Mouse (Mus musculus): ENCODE data around the gene Man1b1. TPM values are rescaled to one million over a fixed set of nuclear protein-coding genes. Genes with fewer than 3 reads are reported as not detected.

Gene Man1b1
- polyA plus RNA-seq, 1 experiment from 2014 or later = 52.0 TPM

GRCm38 (mm10) chr2:25292054-25292544 lies 40.0 kb upstream of the Man1b1 start:
- Histone ChIP-seq H3K27me3 (peaks cover 82% of the 10 kb centered on the region), H3K4me3 (peak overlapping the region; percentile 35), H3K9ac (no peak overlapping the region), H3K36me3 (no peaks in the 10 kb centered on the region), H3K9me3 (no peaks in the 10 kb centered on the region), H3K4me1 (peaks cover 37% of the 10 kb centered on the region), H3K4me2 (peak overlapping the region; percentile 61), H3K27ac (no peak overlapping the region)
- 4% methylated on average over 40 of the region's 43 CpGs for WGBS
- ATAC-seq (ENCODE audit: borderline replicate concordance, extremely low read depth, low FRiP score, low TSS enrichment) = peak; percentile 15; the same call in 1 of the 2 replicates

- Histone ChIP-seq H3K4me1 (peaks cover 29% of the 10 kb centered on the region), H3K4me3 (no peak overlapping the region), H3K27me3 (peaks cover 86% of the 10 kb centered on the region), H3K4me2 (peak overlapping the region; percentile 61), H3K36me3 (no peaks in the 10 kb centered on the region), H3K27ac (no peak overlapping the region), H3K9me3 (no peaks in the 10 kb centered on the region), H3K9ac (no peak overlapping the region)
- no peak for ATAC-seq (ENCODE audit: borderline replicate concordance, extremely low read depth, low FRiP score, low TSS enrichment)
- WGBS = 5% methylated on average over 1 of the region's 1 CpGs
These were observed 39.3 kb upstream of the Man1b1 start for GRCm38 (mm10) chr2:25292856-25293255.

GRCm38 (mm10) chr2:25293706-25294105 lies 38.4 kb upstream of the Man1b1 start:
- Histone ChIP-seq H3K27me3 (peaks cover 77% of the 10 kb centered on the region), H3K9ac (no peak overlapping the region), H3K4me2 (no peak overlapping the region), H3K4me3 (no peak overlapping the region), H3K36me3 (no peaks in the 10 kb centered on the region), H3K9me3 (no peaks in the 10 kb centered on the region), H3K27ac (no peak overlapping the region), H3K4me1 (peaks cover 24% of the 10 kb centered on the region)
- ATAC-seq (ENCODE audit: borderline replicate concordance, extremely low read depth, low FRiP score, low TSS enrichment) = no peak
- 72% methylated on average over 9 of the region's 9 CpGs for WGBS

DNA sequence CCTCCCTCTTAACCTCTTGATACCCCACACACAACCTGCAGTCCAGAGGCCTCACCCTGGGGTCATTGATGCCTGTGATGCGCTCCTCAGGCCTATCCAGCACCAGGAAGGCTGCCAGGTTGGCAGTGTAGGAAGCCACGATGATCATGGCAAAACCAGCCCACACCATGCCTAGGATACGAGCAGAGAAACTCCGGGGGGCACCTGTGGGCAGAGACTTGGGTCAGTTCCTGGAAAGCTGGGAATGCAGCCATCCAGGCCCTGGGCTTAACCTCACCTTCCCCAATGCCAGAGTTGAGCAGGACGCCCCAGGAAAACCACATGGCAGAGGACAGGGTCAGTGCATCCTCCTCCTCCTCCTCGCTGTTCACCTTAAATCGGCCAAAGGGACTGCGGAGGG lies 35.0 kb upstream of the Man1b1 start:
- WGBS = 70% methylated on average over 8 of the region's 8 CpGs
- H3K9me3 ChIP-seq = no peaks in the 10 kb centered on the region
- peaks cover 7% of the 10 kb centered on the region; the same call in 1 of the 2 replicates for H3K4me1 ChIP-seq
- no peak overlapping the region for H3K27ac ChIP-seq
- no peak for ATAC-seq (ENCODE audit: borderline replicate concordance, extremely low read depth, low FRiP score, low TSS enrichment)
- H3K4me3 ChIP-seq = no peak overlapping the region
- peaks cover 43% of the 10 kb centered on the region for H3K27me3 ChIP-seq
- H3K4me2 ChIP-seq = no peak overlapping the region
- H3K36me3 ChIP-seq = no peaks in the 10 kb centered on the region
- H3K9ac ChIP-seq = no peak overlapping the region

- H3K27me3 ChIP-seq = peaks cover 38% of the 10 kb centered on the region
- H3K9me3 ChIP-seq = no peaks in the 10 kb centered on the region
- no peak overlapping the region for H3K4me3 ChIP-seq
- no peak overlapping the region for H3K9ac ChIP-seq
- H3K4me2 ChIP-seq = no peak overlapping the region
- H3K4me1 ChIP-seq = no peaks in the 10 kb centered on the region
- WGBS = 73% methylated on average over 10 of the region's 10 CpGs
- no peak for ATAC-seq (ENCODE audit: borderline replicate concordance, extremely low read depth, low FRiP score, low TSS enrichment)
- H3K27ac ChIP-seq = no peak overlapping the region
- H3K36me3 ChIP-seq = no peaks in the 10 kb centered on the region
These were observed 34.1 kb upstream of the Man1b1 start for GRCm38 (mm10) chr2:25298046-25298445.

DNA sequence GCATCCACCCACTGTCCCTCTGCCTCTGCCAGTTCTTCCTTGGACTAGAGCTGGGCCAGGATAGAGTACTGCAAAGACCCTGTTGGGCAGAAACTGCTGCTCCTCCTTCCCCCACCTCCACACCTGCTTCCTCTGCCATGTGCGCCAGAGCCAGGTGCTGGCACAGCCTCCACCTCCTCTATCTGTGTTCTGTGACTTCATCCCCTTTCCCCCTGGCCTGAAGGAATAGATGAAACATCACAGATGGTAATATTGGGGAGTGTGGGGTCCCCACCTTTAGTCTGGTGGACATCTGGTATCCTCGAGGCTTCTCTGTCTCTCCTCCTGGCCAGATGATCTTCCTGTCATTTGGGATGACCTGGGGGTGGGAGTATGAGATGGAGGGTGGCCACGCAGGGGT lies 28.7 kb upstream of the Man1b1 start:
- H3K4me2 ChIP-seq = no peak overlapping the region
- H3K36me3 ChIP-seq = no peaks in the 10 kb centered on the region
- H3K9me3 ChIP-seq = no peaks in the 10 kb centered on the region
- no peak overlapping the region for H3K4me3 ChIP-seq
- H3K27ac ChIP-seq = no peak overlapping the region
- peak; percentile 12; the same call in 1 of the 2 replicates for ATAC-seq (ENCODE audit: borderline replicate concordance, extremely low read depth, low FRiP score, low TSS enrichment)
- H3K27me3 ChIP-seq = peaks cover 43% of the 10 kb centered on the region
- H3K9ac ChIP-seq = no peak overlapping the region
- 63% methylated on average over 3 of the region's 3 CpGs for WGBS
- peaks cover 10% of the 10 kb centered on the region for H3K4me1 ChIP-seq

GRCm38 (mm10) chr2:25303931-25304656 lies 28.0 kb upstream of the Man1b1 start:
- Histone ChIP-seq H3K27me3 (peaks cover 50% of the 10 kb centered on the region), H3K9ac (no peak overlapping the region), H3K4me3 (peak overlapping the region; percentile 44), H3K27ac (no peak overlapping the region), H3K9me3 (no peaks in the 10 kb centered on the region), H3K36me3 (no peaks in the 10 kb centered on the region), H3K4me1 (peaks cover 10% of the 10 kb centered on the region), H3K4me2 (peak overlapping the region; percentile 79; the same call in 1 of the 2 replicates)
- 64% methylated on average over 7 of the region's 7 CpGs for WGBS
- ATAC-seq (ENCODE audit: borderline replicate concordance, extremely low read depth, low FRiP score, low TSS enrichment) = no peak

GRCm38 (mm10) chr2:25304657-25305541 lies 27.2 kb upstream of the Man1b1 start:
- Histone ChIP-seq H3K27ac (no peak overlapping the region), H3K4me1 (peaks cover 10% of the 10 kb centered on the region), H3K27me3 (peaks cover 57% of the 10 kb centered on the region), H3K9me3 (no peaks in the 10 kb centered on the region), H3K9ac (peak overlapping the region; percentile 34; the same call in 1 of the 2 replicates), H3K4me3 (peak overlapping the region; percentile 44), H3K4me2 (peak overlapping the region; percentile 79), H3K36me3 (no peaks in the 10 kb centered on the region)
- WGBS = 3% methylated on average over 43 of the region's 45 CpGs
- ATAC-seq (ENCODE audit: borderline replicate concordance, extremely low read depth, low FRiP score, low TSS enrichment) = peak; percentile 73

DNA sequence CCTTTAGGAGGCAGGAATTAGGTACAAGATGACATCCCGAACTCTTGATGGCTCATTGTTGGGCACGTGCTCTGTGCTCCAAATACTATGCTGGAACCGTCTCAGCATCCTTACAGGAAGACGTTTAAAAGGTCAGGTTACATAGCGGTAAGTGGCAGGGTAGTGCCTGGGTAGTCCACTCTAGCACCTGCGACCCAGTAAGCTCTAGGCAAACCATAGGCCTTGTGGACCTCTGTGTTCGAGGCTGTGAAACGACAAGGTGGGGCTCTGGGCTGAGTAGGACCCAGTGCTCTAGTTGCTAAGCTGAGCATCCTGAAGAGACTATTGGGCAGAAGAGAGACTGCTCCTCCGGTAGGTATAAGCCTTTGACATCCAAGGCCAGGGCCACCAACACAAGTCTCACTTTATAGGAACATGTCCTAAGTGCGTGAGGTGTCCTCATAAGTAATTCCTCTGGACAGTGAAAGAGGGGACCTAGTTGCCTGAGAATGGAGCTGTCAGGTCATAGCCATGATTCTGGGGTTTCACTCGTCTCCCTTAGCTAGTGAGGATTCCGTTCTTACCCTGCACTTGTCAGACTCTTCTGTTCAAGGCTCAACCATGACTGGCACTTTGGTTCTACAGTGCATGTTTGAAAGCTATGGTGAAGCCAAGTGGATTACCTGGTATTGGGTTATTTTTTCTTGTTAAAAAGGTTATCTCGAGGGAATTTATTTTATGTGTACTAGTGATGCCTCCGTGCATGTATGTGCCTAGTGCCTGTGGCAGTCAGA lies 26.4 kb upstream of the Man1b1 start:
- Histone ChIP-seq H3K4me1 (peaks cover 10% of the 10 kb centered on the region), H3K27ac (no peak overlapping the region), H3K4me3 (peak overlapping the region; percentile 44), H3K36me3 (no peaks in the 10 kb centered on the region), H3K9ac (peak overlapping the region; percentile 34; the same call in 1 of the 2 replicates), H3K4me2 (peak overlapping the region; percentile 79), H3K9me3 (no peaks in the 10 kb centered on the region), H3K27me3 (peaks cover 65% of the 10 kb centered on the region)
- no peak for ATAC-seq (ENCODE audit: borderline replicate concordance, extremely low read depth, low FRiP score, low TSS enrichment)
- 42% methylated on average over 14 of the region's 14 CpGs for WGBS

GRCm38 (mm10) chr2:25310180-25310579 lies 22.0 kb upstream of the Man1b1 start:
- Histone ChIP-seq H3K27me3 (peaks cover 93% of the 10 kb centered on the region), H3K9ac (no peak overlapping the region), H3K4me1 (peaks cover 3% of the 10 kb centered on the region), H3K36me3 (no peaks in the 10 kb centered on the region), H3K27ac (no peak overlapping the region), H3K4me3 (no peak overlapping the region), H3K4me2 (no peak overlapping the region), H3K9me3 (no peaks in the 10 kb centered on the region)
- WGBS = 48% methylated on average over 10 of the region's 10 CpGs
- ATAC-seq (ENCODE audit: borderline replicate concordance, extremely low read depth, low FRiP score, low TSS enrichment) = no peak

DNA sequence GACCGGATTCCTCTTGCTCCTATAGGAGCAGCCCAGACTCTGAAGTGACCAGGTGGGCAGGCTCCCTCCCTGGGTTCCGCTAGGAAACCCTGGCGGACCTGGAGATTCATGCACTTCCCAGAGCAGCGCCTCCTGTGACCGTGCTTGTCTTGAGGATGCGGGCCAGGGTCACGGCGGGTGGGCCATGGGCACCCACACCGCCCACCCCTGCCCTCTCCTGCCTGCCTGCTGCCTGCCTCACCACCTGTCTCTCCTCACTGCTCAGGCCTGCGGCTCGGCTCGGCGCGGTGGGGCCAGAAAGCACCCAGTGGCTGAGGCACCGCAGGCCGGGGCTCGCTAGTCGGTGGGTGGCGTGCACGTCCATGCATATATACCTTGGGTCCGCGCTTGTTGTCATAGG lies 21.2 kb upstream of the Man1b1 start:
- Histone ChIP-seq H3K9ac (no peak overlapping the region), H3K4me2 (no peak overlapping the region), H3K9me3 (no peaks in the 10 kb centered on the region), H3K27ac (no peak overlapping the region), H3K4me1 (no peaks in the 10 kb centered on the region), H3K36me3 (no peaks in the 10 kb centered on the region), H3K4me3 (no peak overlapping the region), H3K27me3 (peaks cover 92% of the 10 kb centered on the region)
- WGBS = 2% methylated on average over 22 of the region's 22 CpGs
- ATAC-seq (ENCODE audit: borderline replicate concordance, extremely low read depth, low FRiP score, low TSS enrichment) = no peak
